Mouse (Mus musculus): ENCODE data around the gene Ficd. TPM values are rescaled to one million over a fixed set of nuclear protein-coding genes. Genes with fewer than 3 reads are reported as not detected.

The Ficd gene
- polyA plus RNA-seq, 1 experiment = 4.3 TPM

DNA sequence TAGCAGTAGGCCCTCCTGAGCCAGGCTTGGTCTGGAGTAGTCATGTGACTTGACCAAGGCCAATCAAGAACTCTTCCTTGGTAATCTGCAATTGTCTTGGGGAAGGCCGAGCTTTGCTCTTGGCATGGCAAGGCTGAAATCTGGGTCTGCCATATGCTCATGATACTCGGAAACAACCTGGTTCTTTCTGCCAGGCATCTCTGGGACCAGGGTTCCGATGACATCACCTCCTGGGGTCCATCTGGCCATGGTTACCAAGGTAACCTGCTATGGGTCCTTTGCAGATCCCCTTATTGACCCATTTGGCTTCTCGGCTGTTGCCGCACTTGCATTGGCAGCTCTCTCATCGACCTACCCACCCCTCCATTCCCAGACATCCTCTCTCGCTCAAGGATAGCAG, 7.6 kb upstream of the Ficd start:
- DNase-seq (ENCODE audit: low read depth, low spot score) = no peak
- WGBS = 84% methylated on average over 7 of the region's 7 CpGs

DNA sequence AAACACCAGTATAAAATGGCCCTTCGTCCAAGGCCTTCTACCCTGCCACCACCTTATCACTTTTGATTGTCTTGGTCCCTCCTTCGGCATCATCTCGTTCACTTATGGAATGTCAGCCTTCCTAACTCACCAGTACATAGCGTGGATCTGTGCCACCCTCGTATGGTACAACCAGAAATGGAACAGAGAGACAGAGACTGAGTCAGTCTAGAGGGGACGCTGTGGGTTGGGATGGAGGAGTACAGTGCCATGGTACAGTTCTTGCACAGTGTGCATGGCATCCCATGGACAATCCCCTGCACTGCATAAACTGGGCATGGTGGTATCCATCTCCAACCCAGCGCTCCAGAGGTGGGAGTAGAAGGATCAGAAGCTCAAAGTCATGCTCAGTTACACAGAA, 6.9 kb upstream of the Ficd start:
- DNase-seq (ENCODE audit: low read depth, low spot score) = no peak
- WGBS = 86% methylated on average over 7 of the region's 7 CpGs

DNA sequence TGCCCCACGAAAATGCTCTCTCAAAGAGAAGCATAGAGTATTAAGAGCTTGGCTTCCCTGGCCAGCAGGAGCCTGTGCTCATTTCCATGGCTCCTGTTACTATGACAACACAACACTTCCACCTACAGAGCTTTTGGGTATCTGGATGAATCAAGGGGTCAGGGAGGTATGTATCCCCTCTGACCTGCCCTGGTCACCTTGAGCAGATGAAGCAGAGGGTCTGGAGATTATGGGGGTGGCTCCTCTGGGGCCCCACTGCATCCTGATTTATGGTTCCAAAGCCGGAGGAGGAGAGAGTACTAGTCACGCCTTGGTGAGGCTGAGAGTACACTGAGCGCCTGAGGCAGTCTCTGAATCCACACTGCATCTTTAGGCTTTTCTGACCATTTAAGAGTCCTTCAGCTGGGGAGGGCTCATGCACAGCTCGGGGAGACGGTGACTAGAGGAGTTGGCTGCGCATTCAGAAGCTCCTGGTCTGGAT, 4.9 kb upstream of the Ficd start:
- 59% methylated on average over 7 of the region's 7 CpGs for WGBS
- no peak for DNase-seq (ENCODE audit: low read depth, low spot score)

DNA sequence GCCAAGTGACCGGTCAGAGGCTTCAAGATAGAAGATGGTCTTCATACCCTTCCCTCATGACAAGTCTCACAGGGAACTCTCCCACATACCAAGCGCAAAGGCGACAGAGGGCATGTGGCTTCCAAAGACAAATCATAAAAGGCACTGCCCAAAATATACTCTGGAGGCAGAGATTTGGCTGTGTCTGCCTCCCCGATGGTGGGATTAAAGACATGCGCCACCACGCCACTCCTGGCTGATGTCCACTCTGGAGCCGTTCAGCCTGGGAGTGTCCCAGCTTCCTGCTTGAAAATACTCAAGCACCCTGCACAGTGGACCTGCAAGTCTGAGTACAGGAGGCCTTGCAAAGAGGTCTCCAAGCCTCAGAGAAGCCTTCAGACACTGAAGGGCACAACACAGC, 4.4 kb upstream of the Ficd start:
- no peak for DNase-seq (ENCODE audit: low read depth, low spot score)
- WGBS = 75% methylated on average over 7 of the region's 7 CpGs

DNA sequence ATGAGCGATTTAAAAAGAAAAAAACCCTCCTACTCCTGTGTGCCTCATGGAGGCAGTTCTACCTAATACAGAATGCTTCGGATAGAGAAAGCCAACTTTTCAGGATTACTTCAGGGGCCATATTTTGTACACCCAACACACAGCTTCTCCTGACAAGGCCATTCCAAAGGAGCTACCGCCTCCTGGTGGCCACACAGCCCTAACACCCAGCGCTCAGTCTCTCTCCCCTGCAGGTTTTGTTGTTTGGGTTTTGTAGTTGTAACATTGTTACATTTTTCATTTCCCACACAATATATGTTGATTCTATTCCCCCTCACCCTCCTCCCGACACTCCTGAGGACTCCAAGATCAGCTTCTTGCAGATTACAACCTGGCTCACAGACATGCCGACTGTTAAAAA, 3.4 kb upstream of the Ficd start:
- 29% methylated on average over 6 of the region's 6 CpGs for WGBS
- DNase-seq (ENCODE audit: low read depth, low spot score) = no peak

DNA sequence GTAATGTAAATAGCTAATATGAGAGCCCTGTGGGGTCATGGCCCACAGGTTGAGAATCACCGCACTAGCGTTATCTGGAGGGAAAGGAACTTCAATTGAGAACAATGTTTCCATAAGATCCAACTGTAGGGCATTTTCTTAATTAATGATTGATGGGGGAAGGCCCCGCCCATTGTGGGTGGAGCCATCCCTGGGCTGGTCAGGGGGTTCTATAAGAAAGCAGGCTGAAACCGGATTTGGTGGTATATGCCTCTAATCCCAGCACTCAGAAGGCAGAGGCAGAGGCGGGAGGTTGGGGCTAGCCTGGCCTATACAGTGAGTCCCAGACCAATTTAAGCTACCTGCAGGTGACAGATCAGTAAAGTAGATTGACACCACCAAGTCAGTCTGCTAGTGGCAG, 1.2 kb upstream of the Ficd start:
- DNase-seq (ENCODE audit: low read depth, low spot score) = no peak
- WGBS = 66% methylated on average over 5 of the region's 5 CpGs

DNA sequence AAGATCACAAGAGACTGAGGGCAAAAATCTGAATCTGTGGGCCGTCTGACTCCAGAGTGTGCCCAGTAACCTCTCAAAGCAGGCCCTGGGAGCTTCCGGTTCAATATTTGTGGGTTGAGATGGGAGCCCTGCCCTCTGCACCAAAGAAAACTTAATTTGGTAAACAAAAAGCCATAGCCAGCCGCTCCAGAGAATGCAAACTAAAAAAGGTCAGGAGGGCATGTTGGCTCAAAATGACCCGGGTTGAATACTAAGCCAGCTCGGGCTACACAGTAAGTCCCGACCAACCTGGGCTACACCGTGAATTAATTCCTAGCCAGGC, 619 bp upstream of the Ficd start:
- DNase-seq (ENCODE audit: low read depth, low spot score) = no peak

DNA sequence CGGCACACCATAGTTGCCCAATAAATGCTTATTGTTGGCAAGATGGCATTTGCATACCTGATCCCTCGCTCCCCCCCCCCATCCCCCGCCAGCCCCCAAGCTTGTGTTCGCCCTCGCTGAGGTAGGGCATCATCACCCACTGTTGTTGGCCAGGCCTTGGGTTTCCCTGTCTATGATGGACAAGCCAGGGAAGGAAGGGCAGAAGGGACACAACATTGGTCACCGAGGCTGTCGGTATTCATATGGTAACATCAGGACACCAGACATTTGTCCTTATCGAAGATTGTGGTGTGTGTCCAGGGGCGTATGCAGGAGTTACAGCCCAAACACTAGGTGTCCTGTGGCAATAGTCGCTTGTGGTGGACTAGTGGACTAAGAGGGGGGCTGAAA, 505 bp downstream of the Ficd start:
- WGBS = 2% methylated on average over 10 of the region's 10 CpGs

More for the DNA sequence above, 619 bp upstream of the Ficd start:
- 15% methylated on average over 7 of the region's 7 CpGs for WGBS

DNA sequence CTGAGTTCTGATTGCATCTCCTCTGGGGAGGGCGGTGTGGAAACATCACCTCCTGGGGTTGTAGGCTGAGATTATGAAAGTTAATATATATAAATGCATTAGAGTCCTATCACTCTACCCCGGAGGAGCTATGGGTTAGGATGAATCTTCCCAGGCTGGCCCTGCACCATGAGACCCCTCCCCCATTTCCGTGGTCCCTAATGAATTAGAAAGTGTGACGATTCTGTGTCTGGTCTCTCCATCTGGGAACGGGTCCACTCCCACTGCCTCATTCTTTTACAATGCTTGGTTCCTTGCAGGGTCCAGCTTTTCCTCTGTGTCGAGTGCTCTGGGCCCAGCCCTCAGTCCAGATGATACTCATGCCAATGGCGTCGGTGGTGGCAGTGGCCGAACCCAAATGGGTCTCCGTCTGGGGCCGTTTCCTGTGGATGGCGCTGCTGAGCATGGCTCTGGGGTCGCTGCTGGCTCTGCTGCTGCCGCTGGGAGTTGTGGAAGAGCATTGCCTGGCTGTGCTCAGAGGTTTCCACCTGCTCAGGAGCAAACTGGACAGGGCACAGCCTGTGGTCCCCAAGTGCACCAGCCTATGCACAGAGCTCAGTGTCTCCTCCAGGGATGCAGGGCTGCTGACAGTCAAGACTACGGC, 1.0 kb downstream of the Ficd start:
- no peak for DNase-seq (ENCODE audit: low read depth, low spot score)
- WGBS = 40% methylated on average over 15 of the region's 15 CpGs

More for the DNA sequence above, 505 bp downstream of the Ficd start:
- no peak for DNase-seq (ENCODE audit: low read depth, low spot score)

DNA sequence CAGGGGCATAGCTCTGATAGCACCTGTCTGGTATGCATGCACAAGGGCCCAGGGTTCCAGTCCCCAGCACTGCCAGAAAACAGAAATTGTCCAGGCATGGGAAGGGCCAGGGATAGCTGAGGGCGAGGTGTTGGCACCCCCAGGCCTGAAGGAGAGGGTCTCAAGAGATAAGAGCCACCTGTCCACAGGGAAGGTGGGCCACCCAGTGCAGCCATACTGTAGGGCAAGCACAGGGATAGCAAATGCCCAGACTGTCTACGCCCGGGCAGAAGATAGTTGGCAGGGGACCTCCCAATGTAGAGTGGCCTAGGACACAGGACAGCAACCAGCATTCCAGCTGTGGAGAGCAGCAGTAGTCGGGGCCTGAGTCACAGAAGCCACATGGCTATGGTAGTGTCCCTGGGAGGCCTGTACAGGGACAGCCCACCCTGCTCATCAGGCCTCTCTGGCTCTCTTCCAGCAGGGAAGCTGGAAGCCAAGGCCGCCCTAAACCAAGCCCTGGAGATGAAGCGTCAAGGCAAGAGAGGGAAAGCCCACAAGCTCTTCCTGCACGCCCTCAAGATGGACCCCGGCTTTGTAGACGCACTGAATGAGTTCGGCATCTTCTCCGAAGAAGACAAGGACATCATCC, 2.1 kb downstream of the Ficd start:
- no peak for DNase-seq (ENCODE audit: low read depth, low spot score)
- 87% methylated on average over 11 of the region's 11 CpGs for WGBS

DNA sequence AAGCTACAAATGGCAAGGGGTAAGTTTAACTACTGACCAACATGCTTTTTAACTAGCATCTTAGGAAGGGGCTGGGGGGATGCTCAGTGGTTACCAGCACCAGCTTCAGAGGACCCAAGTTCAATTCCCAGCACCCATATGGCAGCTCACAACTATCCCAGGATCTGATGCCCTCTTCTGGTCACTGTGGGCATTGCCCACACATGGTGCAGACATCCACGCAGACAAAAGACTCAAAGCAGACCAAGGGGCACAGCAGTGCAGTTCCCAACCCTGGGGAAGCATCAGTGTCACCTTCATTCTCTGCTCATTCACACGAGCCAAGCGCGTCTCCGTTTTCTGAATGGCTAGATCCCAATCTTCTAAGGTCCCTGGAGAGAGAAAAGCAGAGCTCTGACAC, 12.0 kb downstream of the Ficd start:
- 97% methylated on average over 5 of the region's 5 CpGs for WGBS
- DNase-seq (ENCODE audit: low read depth, low spot score) = no peak

DNA sequence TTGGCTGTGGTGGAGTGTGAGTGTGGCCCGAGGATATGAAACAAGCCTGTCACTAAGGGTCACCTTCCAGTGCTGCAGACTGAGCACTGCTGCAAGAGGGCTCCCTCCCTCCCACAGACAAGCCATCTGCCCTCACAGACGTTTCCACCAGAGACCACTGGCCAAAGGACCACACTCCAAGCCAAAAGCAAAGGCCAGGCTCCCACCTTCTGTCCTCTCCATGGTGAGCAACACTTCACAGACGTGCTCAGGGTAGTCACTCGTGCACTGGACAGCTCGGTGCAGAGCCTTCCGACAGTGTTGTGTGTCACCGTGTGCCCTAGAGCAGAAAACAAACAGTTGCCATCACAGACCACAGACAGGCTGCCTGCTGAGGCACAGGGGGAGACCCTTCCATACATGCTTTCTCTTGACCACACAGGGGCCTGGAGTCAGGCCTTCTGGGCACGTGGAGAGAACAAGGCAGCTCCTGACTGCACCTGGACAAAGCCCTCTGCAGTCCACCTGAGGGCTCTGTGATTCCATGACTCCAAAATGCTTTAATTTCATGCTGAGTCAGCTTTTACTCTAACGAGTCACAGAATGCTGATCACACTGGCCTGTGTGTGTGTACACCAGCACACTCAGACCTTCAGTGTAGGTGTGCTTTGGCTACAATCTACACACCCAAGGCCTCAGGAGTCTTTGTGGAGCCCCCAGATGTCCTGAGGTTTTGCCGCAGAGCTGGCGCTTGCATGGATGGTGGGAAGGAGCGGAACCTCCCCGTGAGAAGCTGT, 13.1 kb downstream of the Ficd start:
- DNase-seq (ENCODE audit: low read depth, low spot score) = no peak
- WGBS = 95% methylated on average over 13 of the region's 13 CpGs

DNA sequence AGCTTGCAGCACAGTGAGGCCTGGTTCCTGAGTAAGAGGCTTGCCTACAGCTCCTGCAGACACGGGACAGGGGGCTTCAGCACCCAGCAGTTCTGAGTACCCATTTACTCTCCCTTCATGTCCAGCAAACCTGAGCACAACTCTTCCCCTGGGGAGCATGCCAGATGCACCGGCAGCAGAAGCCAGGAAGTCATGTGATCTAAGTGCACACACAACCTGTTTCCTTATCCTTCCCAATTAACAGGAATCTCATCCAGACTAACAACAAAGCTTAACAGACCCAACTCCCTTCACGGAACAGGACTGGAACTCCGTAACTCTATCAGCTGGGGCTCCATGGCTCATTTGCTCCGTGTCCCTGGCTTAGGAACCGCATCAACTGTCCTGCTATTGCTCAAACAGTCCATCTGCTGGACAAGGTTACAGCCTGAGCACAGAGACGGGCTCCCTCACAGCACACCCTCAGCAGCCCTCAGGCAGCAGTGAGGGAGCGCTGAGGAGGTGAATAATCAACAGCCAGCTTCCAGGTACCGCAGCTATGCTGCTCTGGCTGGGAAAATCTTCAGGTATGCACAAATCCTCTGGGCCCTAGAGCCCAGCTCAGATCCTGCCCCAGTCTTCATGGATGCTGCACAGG, 16.0 kb downstream of the Ficd start:
- DNase-seq (ENCODE audit: low read depth, low spot score) = no peak
- 84% methylated on average over 9 of the region's 9 CpGs for WGBS

DNA sequence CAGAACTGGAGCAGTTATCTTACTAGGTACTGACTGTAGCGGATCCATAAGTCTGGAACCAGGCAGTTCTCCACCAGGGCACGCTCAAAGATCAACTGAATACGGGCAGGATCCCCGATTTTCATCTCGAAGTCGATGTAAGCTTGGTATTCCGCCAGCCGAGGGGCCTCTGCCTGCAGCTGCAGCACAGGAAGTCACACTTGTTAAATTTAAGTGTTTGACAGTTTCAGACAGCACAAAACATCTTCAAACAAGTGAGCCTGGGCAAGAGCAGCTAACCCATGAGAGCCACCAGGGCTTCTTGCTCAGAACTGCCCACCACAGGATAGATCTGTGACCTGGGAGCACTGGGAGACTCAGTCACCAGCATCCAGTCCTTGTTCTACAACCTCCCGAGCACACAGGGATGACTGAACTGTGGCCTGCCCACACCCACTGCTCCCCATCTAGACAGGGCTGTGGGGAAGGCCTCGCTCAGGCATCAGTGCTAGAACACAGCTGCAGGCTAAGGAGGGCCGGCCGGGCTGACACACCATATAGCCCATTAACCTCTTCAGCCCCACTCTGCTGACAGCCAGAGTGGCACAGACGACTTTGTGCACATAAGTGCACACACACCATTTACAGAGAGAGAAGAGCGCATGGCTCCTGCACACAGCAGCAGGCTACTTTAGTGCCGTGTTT, 19.9 kb downstream of the Ficd start:
- DNase-seq (ENCODE audit: low read depth, low spot score) = no peak
- WGBS = 83% methylated on average over 15 of the region's 15 CpGs

DNA sequence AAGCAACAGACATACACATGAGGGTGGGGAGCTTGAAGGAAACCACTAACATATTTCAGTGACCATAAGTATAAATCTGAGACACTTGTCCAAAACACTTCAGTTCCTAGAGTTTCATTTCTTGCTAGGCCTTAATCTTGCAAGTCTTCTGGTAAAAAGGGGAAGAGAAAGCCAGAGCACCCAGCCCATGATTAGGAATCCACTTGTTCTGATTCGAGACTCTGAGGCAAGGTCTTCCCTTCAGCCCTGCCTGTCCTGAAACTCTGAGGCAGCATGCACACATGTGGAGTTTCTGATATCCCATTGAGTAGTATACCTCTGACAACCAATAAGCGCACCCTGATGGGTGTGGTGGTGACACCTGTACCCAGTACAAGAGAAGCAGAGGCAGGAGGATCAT, 26.0 kb downstream of the Ficd start:
- WGBS = 90% methylated on average over 2 of the region's 2 CpGs
- DNase-seq (ENCODE audit: low read depth, low spot score) = no peak

DNA sequence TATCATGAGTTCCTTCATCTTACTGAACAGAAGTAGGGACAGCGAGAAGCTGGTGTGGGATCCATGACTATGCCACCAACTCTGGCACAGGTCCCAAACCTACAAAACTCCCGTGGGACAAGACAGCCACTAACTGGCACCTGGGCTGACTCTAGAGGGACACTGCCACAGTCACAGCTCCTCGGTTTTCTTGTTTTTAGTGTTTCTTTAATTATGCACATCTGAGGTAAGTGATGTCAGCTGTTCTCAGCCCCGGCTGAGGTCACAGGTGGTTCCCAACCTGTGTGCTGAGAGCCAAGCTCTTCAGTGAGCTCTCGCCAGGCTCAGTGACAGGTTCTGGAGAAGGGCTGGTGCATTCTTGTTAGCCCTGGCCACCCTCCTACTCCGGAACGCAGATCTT, 28.8 kb downstream of the Ficd start:
- 81% methylated on average over 7 of the region's 7 CpGs for WGBS
- no peak for DNase-seq (ENCODE audit: low read depth, low spot score)

DNA sequence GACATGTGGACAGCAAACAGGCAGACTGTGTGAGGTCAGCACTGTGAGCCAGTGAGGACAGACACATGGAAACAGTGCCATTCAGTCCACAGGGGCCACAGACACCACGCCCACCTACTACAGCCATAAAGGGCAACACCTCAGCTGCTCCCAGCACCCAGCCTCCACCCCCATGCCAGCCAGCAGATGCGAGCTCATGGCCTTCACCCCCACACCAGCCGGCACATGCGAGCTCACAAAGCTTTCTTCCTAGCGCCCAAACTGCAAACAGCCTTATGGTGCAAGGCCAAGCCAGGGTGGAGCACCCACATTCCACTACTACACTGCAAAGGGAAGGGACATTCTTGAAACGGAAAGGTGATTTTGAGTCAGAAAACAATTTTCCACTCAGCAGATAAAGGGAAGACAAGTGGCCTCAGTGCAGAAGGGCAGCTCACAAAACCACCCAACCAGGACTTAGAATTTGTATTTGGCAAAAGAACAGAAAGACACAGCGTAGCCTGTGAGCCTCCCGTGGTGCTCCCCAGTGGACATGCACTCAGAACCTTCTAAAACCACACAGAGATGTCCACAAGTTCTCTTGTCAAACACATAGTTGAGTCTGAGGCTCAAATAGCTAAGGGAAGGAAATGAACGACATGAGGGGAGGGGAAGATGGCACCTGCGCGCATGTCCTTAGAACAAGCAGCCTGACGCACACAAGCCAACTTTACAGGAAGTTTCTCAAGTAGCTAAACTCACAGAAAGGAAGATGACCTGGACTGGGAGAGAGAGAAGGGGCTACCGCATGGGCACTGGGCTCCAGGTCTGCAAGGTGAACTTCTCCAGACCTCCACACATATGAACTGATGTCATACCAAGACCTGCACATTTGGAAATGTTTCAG, 30.3 kb downstream of the Ficd start:
- DNase-seq (ENCODE audit: low read depth, low spot score) = no peak
- 61% methylated on average over 13 of the region's 13 CpGs for WGBS

DNA sequence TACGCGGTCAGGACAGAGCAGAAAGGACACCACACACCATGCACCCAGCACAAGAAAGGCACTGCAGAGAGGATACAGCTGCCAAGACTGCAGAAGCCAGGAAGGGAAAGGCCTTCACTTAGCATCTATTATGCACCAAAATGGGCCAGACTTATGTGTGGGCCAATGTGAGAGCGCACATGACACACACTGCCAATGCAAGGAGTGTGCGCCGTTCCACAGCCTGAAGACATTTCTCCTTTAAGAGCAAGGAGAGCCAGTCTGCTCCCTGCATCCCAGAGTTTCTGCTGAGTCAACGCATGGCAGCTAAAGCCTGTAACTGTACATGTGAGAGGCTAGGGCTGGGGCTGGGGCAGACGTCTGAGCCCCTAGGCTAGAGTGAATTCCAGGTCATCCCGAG, 33.2 kb downstream of the Ficd start:
- 90% methylated on average over 8 of the region's 8 CpGs for WGBS

More for the DNA sequence above, 33.2 kb downstream of the Ficd start:
- DNase-seq (ENCODE audit: low read depth, low spot score) = no peak

Data from large intestine, adult 2 months (tissue).